Mouse (Mus musculus) small intestine, adult 2 months (tissue): ENCODE results near the gene Dpp4. TPM values are rescaled to one million over a fixed set of nuclear protein-coding genes. Genes with fewer than 3 reads are reported as not detected.

Experiments used
- H3K27ac ChIP-seq: fragments of 200-500 bp; 2 replicates; pipeline ENCODE4 v1.5.1; 2012; ENCODE audit warnings: low read depth, low read length, control low read depth, inconsistent platforms; ENCODE audit not compliant: insufficient read depth
- H3K27me3 ChIP-seq: fragments of 200-500 bp; 2 replicates; pipeline ENCODE4 v1.6.1; 2012; ENCODE audit warnings: mild to moderate bottlenecking, moderate library complexity, low read length, inconsistent platforms; ENCODE audit not compliant: control insufficient read depth, insufficient read depth
- H3K36me3 ChIP-seq: fragments of 200-500 bp; 2 replicates; pipeline ENCODE4 v1.6.1; 2012; ENCODE audit warnings: mild to moderate bottlenecking, low read length, control low read depth, inconsistent platforms; ENCODE audit not compliant: control insufficient read depth, insufficient read depth
- H3K4me1 ChIP-seq: fragments of 200-500 bp; 2 replicates; pipeline ENCODE4 v1.6.1; 2012; ENCODE audit warnings: low read length, inconsistent platforms, mixed read lengths; ENCODE audit not compliant: control insufficient read depth, insufficient read depth, insufficient read length
- H3K4me3 ChIP-seq: fragments of 200-500 bp; 2 replicates; pipeline ENCODE4 v1.5.1; 2012; ENCODE audit warnings: low read depth, mild to moderate bottlenecking, control low read depth, inconsistent platforms, low read length, moderate library complexity
- CTCF ChIP-seq: fragments of 200-500 bp; IDR thresholded peaks from 2 replicates; pipeline ENCODE4 v1.5.1; 2012; ENCODE audit warnings: low read depth, mild to moderate bottlenecking, control low read depth, inconsistent platforms, low read length, moderate library complexity, mixed read lengths; ENCODE audit not compliant: insufficient replicate concordance, insufficient read length; ENCODE audit errors: extremely low read depth
- POLR2A ChIP-seq: fragments of 200-500 bp; IDR thresholded peaks from 2 replicates; pipeline ENCODE4 v1.6.1; 2012; ENCODE audit warnings: low read depth, mild to moderate bottlenecking, control low read depth, inconsistent platforms, low read length, moderate library complexity
- WGBS: fragments of 180-500 bp; shearing (Covaris S2); methylation state at CpG from one replicate; pipeline ENCODE4 v1.1.7; 2018; 5-methylcytosine and 5-hydroxymethylcytosine counted together
- polyA plus RNA-seq: library from polyadenylated mRNA; depleted of rRNA; stranded (reverse); fragments of >200 nt; gene quantifications from 2 replicates; pipeline ENCODE4 v1.2.3, GENCODE M21; 2012; rRNA removed

Dpp4 gene
- polyA plus RNA-seq = 12.8 and 77.5 TPM in 2 replicates

DNA sequence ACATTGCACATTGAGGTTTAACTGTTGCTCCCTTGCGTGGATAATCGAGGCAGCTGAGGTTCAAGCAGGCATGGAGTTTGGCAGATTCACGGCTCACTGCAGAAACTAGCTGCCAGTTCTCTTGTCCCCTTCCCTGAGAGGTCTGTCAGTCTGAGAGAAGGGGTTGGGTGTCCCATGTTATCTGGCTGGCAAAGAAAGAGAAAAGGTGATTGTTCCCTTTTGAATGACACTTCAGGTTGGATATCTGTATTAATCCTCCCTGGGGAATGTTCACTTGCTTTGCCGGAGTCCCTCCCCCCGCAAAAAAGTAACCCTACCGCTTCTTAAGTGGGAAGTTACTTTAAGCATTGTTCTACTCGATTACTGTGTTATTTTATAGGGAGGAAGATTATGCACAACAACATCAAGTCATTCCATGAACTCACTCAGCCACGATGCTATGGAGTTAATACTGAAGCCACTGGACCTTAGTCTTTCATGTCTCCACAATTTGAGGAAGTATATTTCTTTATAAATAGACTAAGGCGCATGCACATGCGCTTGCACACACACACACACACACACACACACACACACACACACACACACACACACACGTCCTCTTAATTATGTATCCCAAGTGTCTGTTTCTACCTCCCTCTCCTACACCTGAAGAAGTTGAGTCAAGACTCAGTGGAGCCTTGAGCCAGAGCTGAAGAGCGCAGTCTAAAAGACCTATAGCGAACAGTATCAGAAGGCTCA lies at the start of gene Dpp4:
Dpp4 (minus strand) TSS at position 151 of the 741 bp plus-strand sequence.
- Histone ChIP-seq H3K27me3 (no peaks in the 10 kb centered on the region), H3K4me3 (peak within 1 kb of the TSS; percentile 74), H3K27ac (peak within 1 kb of the TSS; percentile 83), H3K36me3 (peaks cover 17% of the 10 kb centered on the region), H3K4me1 (peaks cover 8% of the 10 kb centered on the region)
- TF ChIP-seq CTCF (no peak), POLR2A (no peak)
- WGBS = 32% methylated on average over 13 of the region's 13 CpGs

- no peak overlapping the region for H3K27ac ChIP-seq
- no peak overlapping the region for H3K4me3 ChIP-seq
- no peaks in the 10 kb centered on the region for H3K4me1 ChIP-seq
- WGBS = 67% methylated on average over 12 of the region's 12 CpGs
- H3K27me3 ChIP-seq = no peaks in the 10 kb centered on the region
- TF ChIP-seq POLR2A = no peak
- no peak for TF ChIP-seq CTCF
- no peaks in the 10 kb centered on the region for H3K36me3 ChIP-seq
Measured at GRCm38 (mm10) chr2:62460815-62461450, 48.9 kb upstream of the Dpp4 start.

DNA sequence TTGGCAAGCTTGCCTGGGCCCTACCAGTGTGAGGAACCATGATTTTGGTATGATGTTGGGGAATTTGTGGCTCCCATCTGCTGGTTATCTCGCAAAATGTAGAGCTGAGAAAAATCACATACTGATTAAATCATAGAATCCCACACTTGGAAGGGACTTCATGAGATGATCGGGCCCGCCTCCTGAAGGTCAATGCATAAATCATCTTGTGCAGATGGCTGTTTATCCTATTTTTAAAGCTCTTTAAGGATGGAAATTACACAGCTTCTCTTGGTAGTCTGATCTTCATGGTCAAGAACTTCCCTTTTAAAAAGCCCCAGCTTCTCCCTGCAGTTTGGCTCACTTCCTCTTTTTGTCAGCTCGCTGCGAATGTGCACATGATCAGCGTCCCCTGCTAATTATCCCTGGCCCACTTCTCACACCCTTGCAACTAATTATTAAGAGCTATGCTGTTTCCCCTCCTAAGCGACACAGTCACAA lies 48.2 kb upstream of the Dpp4 start:
- Histone ChIP-seq H3K27ac (peak overlapping the region; percentile 13), H3K4me1 (no peaks in the 10 kb centered on the region), H3K36me3 (no peaks in the 10 kb centered on the region), H3K27me3 (no peaks in the 10 kb centered on the region), H3K4me3 (no peak overlapping the region)
- 62% methylated on average over 7 of the region's 7 CpGs for WGBS
- TF ChIP-seq CTCF (no peak), POLR2A (no peak)

DNA sequence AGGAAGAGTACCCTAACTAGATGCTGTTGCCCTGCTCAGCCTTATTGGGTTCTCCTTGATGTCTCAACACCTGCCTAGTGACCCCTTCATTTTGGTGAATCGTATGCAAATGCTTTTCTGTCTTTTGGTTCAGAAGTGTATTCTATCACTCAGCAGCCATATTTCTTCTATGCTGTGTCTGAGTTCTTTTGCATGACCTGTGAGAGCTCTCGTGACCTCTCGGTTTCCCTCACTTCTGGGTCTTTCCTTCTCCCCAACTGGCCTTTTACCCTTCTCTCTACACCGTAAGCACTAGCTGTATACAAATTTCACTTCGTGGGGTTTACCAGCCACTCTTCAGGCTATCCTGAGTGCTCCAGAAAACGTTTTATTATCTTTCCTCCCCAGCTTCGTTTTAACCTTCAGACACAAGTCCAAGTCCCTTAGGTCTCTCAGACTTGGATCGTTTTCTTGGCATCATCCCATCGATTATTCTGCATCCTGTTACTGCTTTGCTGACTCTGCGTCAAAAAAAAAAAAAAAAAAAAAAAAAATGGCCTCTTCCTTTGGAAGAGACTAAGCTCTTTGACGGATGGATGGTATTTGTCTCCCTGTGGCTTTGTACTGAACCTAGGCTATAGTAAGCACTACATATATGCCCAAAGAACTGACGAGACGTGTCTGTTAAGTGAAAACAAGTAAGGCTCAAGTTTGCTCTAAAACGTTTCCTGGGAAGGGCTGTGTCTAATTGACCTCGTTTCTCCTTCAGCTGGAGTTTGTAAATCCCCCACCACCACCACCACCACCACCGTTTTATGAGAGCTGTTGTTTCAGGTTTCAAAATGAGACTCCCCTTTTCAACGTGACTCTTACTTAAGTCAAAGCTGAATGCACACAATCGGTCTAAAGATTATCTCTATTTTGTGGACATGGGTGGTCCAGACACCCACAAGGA lies 47.5 kb upstream of the Dpp4 start:
- no peaks in the 10 kb centered on the region for H3K36me3 ChIP-seq
- no peaks in the 10 kb centered on the region for H3K4me1 ChIP-seq
- TF ChIP-seq CTCF (no peak), POLR2A (no peak)
- peak overlapping the region; percentile 13; the same call in 1 of the 2 replicates for H3K27ac ChIP-seq
- no peaks in the 10 kb centered on the region for H3K27me3 ChIP-seq
- no peak overlapping the region for H3K4me3 ChIP-seq
- 48% methylated on average over 18 of the region's 18 CpGs for WGBS

DNA sequence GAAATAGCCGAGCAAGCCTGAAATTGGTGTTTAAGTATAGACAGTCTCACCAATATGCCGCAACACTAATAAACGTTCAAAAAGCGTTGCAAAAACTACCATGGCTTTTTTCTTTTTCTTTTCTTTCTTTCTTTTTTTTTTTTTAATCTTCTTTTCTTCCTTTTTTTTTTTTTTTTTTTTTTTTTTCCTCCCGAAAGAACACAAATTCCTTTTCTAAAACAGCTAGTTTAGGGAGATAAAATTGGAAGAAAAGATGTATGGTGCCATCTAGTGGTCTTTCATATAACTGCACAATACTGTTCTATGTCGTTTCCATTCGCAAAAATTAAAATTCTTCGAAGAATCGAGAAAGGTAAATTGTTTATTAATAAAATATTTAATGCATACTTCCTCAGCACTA lies 46.0 kb upstream of the Dpp4 start:
- TF ChIP-seq CTCF (no peak), POLR2A (no peak)
- H3K36me3 ChIP-seq = no peaks in the 10 kb centered on the region
- H3K27ac ChIP-seq = no peak overlapping the region
- 36% methylated on average over 9 of the region's 9 CpGs for WGBS
- no peak overlapping the region for H3K4me3 ChIP-seq
- H3K27me3 ChIP-seq = no peaks in the 10 kb centered on the region
- H3K4me1 ChIP-seq = no peaks in the 10 kb centered on the region

- 74% methylated on average over 11 of the region's 11 CpGs for WGBS
- Histone ChIP-seq H3K27ac (no peak overlapping the region), H3K36me3 (no peaks in the 10 kb centered on the region), H3K27me3 (no peaks in the 10 kb centered on the region), H3K4me1 (no peaks in the 10 kb centered on the region), H3K4me3 (no peak overlapping the region)
- TF ChIP-seq CTCF = no peak
- TF ChIP-seq POLR2A = no peak
Measured at GRCm38 (mm10) chr2:62454991-62455390, 43.0 kb upstream of the Dpp4 start.

- WGBS = 85% methylated on average over 6 of the region's 6 CpGs
- H3K4me3 ChIP-seq = no peak overlapping the region
- H3K36me3 ChIP-seq = no peaks in the 10 kb centered on the region
- no peaks in the 10 kb centered on the region for H3K4me1 ChIP-seq
- H3K27me3 ChIP-seq = no peaks in the 10 kb centered on the region
- no peak for TF ChIP-seq POLR2A
- TF ChIP-seq CTCF = no peak
- no peak overlapping the region for H3K27ac ChIP-seq
Measured at GRCm38 (mm10) chr2:62454033-62454432, 42.0 kb upstream of the Dpp4 start.
